Mouse (Mus musculus) spleen, adult 2 months (tissue): ENCODE data around the gene Gpsm3.

Experiments
- CTCF ChIP-seq: fragments of 200-500 bp; IDR thresholded peaks from 2 replicates; pipeline ENCODE4 v1.5.1; 2011; ENCODE audit warnings: mild to moderate bottlenecking, inconsistent platforms; ENCODE audit not compliant: insufficient read depth, insufficient read length, insufficient replicate concordance; ENCODE audit errors: extremely low read depth
- POLR2A ChIP-seq: fragments of 200-500 bp; IDR thresholded peaks from 2 replicates; pipeline ENCODE4 v1.6.1; 2011; ENCODE audit warnings: low read depth, low read length, inconsistent platforms

DNA sequence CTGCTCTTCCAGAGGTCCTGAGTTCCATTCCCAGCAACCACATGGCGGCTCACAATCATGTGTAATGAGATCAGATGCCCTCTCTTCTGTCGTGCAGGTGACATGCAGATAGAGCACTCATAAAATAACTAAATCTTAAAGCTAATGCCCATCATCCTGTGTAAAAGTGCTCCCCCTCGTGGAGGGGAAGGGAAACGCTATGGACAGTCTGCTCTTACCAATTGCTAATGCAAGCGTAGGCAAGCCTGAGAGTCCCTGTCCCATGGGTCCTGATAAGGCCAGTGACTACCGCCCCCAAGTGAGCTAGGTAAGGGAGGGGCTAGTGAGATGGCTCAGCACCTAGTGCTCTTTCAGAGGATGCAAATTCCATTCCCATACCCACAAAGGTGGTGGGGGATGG is 29.4 kb downstream of the Gpsm3 start:
- TF ChIP-seq CTCF (peak; percentile 69; the same call in 1 of the 2 replicates), POLR2A (no peak)
